Mouse (Mus musculus): ENCODE results near the gene Med22.
A peak's percentile ranks its signal among the peaks of the same experiment; 100 is the strongest.

The Med22 gene

GRCm38 (mm10) chr2:26910124-26910993, at the start of gene Med22, which contains the start of gene Rpl7a:
Gene Med22 (minus strand): TSS chr2:26910677.
Gene Rpl7a (plus strand): TSS chr2:26910764.
- DNase-seq, result peak; percentile 99

- no peak for DNase-seq
Observed at GRCm38 (mm10) chr2:26957488-26957859, 47.0 kb upstream of the Med22 start.

- DNase-seq, result no peak
Observed at GRCm38 (mm10) chr2:26956811-26957487, 46.5 kb upstream of the Med22 start.

DNA sequence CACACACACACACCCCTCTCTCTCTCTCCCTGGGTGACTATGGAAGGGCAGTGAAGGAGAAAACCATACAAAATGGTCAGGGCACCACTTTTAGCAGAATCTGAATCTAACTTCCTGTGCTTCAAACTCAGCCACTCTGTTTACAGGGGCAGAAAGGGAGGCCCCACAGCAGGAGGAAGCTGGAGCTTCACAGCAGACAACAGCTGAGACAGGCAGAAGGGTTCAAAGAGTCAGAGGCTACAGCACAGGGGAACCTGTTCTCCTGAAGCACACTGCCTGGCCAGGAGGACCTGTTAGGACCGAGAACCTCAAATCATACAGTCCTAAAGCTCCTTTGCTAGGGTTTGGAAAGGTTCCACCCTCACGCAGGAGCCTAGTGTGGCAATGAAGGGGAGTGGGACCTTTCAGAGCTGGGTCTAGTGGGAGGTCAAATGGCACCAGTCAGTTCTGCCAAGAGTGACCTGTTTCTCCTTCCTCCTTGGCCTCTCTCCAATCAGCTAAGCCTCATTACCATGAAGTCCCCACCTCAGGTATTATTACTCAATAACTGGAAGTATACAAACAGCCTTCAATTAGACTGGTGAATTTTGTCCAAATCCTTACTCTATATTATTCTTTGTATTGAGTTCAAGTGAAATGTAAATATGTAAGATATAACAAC, 44.4 kb upstream of the Med22 start:
- DNase-seq, result no peak

DNA sequence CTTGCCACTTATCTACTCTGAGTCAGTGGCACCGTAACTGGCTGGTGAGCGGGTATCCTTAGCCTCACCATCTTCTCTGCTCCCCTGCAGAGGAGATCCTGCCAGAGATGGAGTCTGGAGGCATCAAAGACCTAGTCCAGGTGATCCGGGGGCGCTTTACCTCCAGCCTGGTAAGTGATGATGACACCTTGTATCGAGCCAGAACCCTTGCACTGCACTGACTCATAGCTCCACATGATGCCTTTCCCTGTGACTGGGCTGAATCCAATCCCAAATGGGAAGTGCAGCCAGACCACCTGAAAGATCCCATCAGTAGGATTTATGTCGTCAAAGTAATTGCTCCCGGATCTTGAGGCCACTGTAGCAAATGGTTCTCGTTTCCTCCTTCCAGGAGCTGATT, 42.4 kb upstream of the Med22 start:
- no peak for DNase-seq

DNA sequence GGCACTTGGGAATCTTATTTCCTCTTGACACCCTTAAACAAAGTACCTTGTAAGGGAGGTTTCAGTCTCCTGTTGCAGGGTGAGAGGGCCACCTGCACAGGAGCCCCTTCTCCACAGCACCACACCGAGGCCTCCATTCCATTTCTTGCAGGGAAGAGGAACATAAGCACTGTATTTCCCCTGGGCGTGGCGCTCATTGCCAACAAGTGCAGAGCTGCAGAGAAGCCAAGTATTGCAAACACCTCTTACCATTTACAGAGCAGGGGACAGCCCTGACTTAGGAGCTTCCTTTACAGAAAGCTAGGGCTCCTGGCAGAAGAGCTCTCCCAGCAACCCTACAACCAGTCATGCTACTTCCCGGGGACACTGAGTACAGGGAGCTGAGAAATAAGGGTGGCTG, 41.7 kb upstream of the Med22 start:
- no peak for DNase-seq

- DNase-seq, result no peak
Observed at GRCm38 (mm10) chr2:26951346-26951905, 40.9 kb upstream of the Med22 start.

DNA sequence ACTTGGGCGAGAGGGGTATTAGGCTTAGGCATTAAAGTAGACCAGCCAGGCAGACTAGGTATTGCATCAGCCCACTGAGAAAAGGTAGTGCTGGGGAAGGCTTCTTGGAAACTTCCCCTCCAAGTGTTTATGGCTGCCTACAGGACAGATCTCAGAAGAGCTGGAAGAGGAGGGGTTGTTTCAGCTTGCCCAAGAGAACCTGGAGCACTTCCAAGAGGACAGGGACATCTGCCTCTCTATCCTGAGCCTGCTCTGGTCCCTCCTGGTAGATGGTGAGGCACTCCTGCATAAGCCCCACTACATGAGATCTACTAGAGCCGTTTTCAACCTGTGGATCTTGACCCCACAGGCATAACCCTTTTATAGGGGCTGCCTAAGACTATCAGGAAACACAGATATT, 39.9 kb upstream of the Med22 start:
- DNase-seq, result no peak

DNA sequence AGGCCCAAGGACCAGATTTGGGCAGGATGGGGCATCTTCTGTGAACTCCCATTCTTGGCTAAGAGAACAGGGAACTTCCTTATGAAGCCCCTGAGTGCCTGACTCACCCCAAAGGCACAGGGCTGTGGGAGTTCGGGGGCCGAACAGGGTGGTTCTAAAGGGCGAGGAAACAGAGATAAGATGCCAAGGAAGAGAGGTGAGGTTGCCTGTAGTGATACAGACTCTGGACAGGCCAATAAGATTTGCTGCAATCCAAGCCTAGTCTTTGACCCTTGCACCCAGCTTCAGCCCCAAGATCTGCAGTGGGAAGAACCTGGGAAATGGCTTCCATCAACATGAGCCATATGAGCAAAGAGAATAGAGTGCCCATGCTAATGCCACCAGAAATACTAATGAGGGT, 32.8 kb upstream of the Med22 start:
- DNase-seq, result no peak

GRCm38 (mm10) chr2:26941539-26941938, 31.1 kb upstream of the Med22 start:
- peak; percentile 54 for DNase-seq

- no peak for DNase-seq
Observed at GRCm38 (mm10) chr2:26936425-26936824, 25.9 kb upstream of the Med22 start.

GRCm38 (mm10) chr2:26935286-26935685, 24.8 kb upstream of the Med22 start:
- DNase-seq, result no peak

- peak; percentile 94 for DNase-seq
Observed at GRCm38 (mm10) chr2:26933304-26934055, 23.0 kb upstream of the Med22 start, which contains the start of the genes Surf4 and Stkld1. Gene Surf4 (minus strand): TSS chr2:26933928. Gene Stkld1 (plus strand): TSS chr2:26934047.

GRCm38 (mm10) chr2:26932473-26933303, 22.2 kb upstream of the Med22 start:
- no peak for DNase-seq

GRCm38 (mm10) chr2:26930390-26930789, 19.9 kb upstream of the Med22 start:
- peak; percentile 66 for DNase-seq

- DNase-seq, result no peak
Observed at GRCm38 (mm10) chr2:26927745-26928476, 17.4 kb upstream of the Med22 start.

GRCm38 (mm10) chr2:26921784-26922183, 11.3 kb upstream of the Med22 start:
- DNase-seq, result no peak

GRCm38 (mm10) chr2:26920190-26920855, 9.8 kb upstream of the Med22 start:
- no peak for DNase-seq

GRCm38 (mm10) chr2:26919684-26920083, 9.2 kb upstream of the Med22 start:
- DNase-seq, result no peak

DNA sequence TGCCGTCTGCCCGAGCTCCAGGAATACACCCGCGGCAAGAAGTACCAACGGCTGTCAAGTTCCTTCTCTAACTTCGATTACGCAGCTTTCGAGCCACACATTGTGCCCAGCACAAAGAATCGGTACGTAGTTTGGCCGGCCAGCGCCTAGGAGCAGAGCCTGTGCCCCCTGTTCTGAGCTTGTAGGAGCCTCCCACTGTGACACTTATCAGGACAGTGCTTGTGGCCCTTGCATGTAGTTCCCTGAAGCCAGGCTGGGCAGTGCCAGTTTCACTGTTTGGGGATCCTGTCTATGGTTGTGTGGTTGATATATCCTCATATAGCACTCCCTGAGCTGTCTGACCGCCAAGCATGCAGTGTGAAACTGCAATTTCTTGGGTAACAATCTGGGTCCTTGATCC, 6.3 kb upstream of the Med22 start:
- DNase-seq, result no peak

Data from layer of hippocampus, adult 9-11 months (tissue).